ENCODE assay signal across 9 mouse cellular contexts in the genomic region with DNA sequence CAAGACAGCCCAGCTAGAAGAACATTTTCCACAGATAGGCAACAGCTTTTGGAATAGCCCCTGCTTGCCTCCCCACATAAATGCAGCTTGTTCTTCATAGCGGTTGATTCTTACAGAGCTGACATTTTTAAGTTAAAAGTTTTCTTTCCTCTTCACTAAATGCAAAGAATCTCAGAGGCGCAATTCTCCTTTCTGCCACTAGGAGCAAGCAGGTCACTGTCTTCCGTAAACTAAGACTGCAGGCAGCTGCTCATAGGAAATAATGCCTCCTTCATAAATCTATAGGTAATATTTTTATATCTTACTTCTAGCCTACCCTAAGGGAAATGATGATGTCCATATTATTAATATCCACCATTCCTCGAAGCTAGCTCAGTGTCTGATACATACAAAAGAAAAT. TPM values are rescaled to one million over a fixed set of nuclear protein-coding genes. Genes with fewer than 3 reads are reported as not detected.
DNase-seq lines count a peak whose midpoint lies in the region; ATAC-seq and TF ChIP-seq lines count a peak whose summit lies in the region.
"Had no signal": no experiment of that assay in that cellular context is flagged by ENCODE, and none has a peak within 500 bp of the region (broad histone marks: within the 10 kb centered on the region; RNA-seq: fewer than 3 reads in every experiment).

No protein-coding gene starts in this region.

- no peak for ATAC-seq in limb, embryonic 14.5 days (ENCODE audit: low FRiP score, low read depth)

- no peak overlapping the region for H3K9ac ChIP-seq in limb, embryonic 14.5 days (ENCODE audit: low read depth, low read length, severe bottlenecking)

- no peak overlapping the region for H3K4me3 ChIP-seq in gastrocnemius, adult 2 months
- no peak overlapping the region for H3K4me3 ChIP-seq in lung, adult 2 months (replicated peaks; ENCODE audit: extremely low read depth, low read depth, low read length)
- H3K4me3 ChIP-seq in limb, embryonic 14.5 days (replicated peaks; ENCODE audit: low read length) = no peak overlapping the region

- H3K9me3 ChIP-seq in limb, embryonic 14.5 days (ENCODE audit: control insufficient read depth, low read length) = no peaks in the 10 kb centered on the region

- peak; percentile 67 for TF ChIP-seq CTCF in gastrocnemius, adult 2 months (IDR thresholded peaks at IDR 0.05)
- peak; percentile 13; the same call in 1 of the 2 replicates for TF ChIP-seq CTCF in lung, adult 2 months (IDR thresholded peaks at IDR 0.05; ENCODE audit: insufficient read depth, low read length)

- no peak for TF ChIP-seq POLR2A in lung, adult 2 months (IDR thresholded peaks at IDR 0.05; ENCODE audit: borderline replicate concordance, extremely low read depth, low read depth, low read length)
- TF ChIP-seq POLR2A in limb, embryonic 14.5 days (IDR thresholded peaks at IDR 0.05; ENCODE audit: borderline replicate concordance, extremely low read depth, insufficient read depth, insufficient read length) = no peak

- H3K4me2 ChIP-seq in limb, embryonic 14.5 days (replicated peaks; ENCODE audit: low read depth, low read length, severe bottlenecking) = no peak overlapping the region

- H3K27me3 ChIP-seq in limb, embryonic 14.5 days (ENCODE audit: control insufficient read depth, insufficient read depth, low read length) = no peaks in the 10 kb centered on the region

- DNase-seq in gastrocnemius, adult 2 months = no peak
- DNase-seq in gastrocnemius, postnatal 14 days = no peak
- DNase-seq in lung, adult 2 months = no peak
- DNase-seq in lung, adult 18-20 months = no peak
- peak; percentile 49 for DNase-seq in adipocyte (ENCODE audit: low spot score)
- peak; percentile 48 for DNase-seq in limb, embryonic 14.5 days (ENCODE audit: low spot score)
- no peak for DNase-seq in thymus, adult 18-20 months
- no peak for DNase-seq in urinary bladder, postnatal 25 days (ENCODE audit: low spot score)
- DNase-seq: gastrocnemius, postnatal 10 days had no signal

- no peaks in the 10 kb centered on the region for H3K4me1 ChIP-seq in lung, adult 2 months (ENCODE audit: control insufficient read depth, insufficient read depth, low read length)
- 0 out of 2 replicates have a peak, but pooled peaks cover 3% of the 10 kb centered on the region for H3K4me1 ChIP-seq in limb, embryonic 14.5 days (ENCODE audit: control insufficient read depth, insufficient read depth, low read length)

- no peaks in the 10 kb centered on the region for H3K36me3 ChIP-seq in limb, embryonic 14.5 days (ENCODE audit: control insufficient read depth, insufficient read depth, low read length)

- no peak overlapping the region for H3K27ac ChIP-seq in gastrocnemius, adult 2 months
- no peak overlapping the region for H3K27ac ChIP-seq in limb, embryonic 14.5 days (replicated peaks; ENCODE audit: low read depth, low read length)

- intact Hi-C loops in gastrocnemius, adult 2 months (cut with DNase I) = no loop called here
- intact Hi-C loops in gastrocnemius, postnatal 14 days (cut with DNase I; ENCODE audit: low total_unique reads) = no loop called here

- 22% methylated on average over 4 of the region's 4 CpGs for WGBS in lung, adult 2 months
- WGBS in limb, embryonic 14.5 days = 31% methylated on average over 4 of the region's 4 CpGs

RNA-seq across cellular contexts. Expression of a gene that starts 4.9 kb away (rescaled TPM):
- total RNA-seq in gastrocnemius, adult 2 months (2021) = 1 to 10 TPM in 1 of 2 experiments, under 1 TPM in 1; 0.99 to 2.5 TPM
- 10 to 100 TPM in 1 of 2 experiments, 1 to 10 TPM in 1; 7.8 to 11.5 TPM for total RNA-seq in gastrocnemius, postnatal 14 days (2021)
- polyA plus RNA-seq in lung, adult 2 months (2012; rRNA removed) = 29.0 and 47.7 TPM in 2 replicates
- 178 and 213 TPM in 2 replicates for polyA plus RNA-seq in limb, embryonic 14.5 days (2012; rRNA removed)
- 245 and 282 TPM in 2 replicates for polyA plus RNA-seq in limb, embryonic 14.5 days (2014; fragmentation: Nextera tagmentation; extraction: Ambion mirVana)

Comparison
In these comparisons a context has a peak if more than half of its experiments do, and no peak if none do; other contexts are left out.
1. DNase-seq: peak in adipocyte (single experiment) and limb, embryonic 14.5 days (single experiment); none in gastrocnemius, adult 2 months (single experiment), gastrocnemius, postnatal 14 days (single experiment), lung, adult 2 months (single experiment), lung, adult 18-20 months (0 of 2), thymus, adult 18-20 months (0 of 2) and urinary bladder, postnatal 25 days (single experiment).